Mouse (Mus musculus) E14TG2a.4 (cell line): ENCODE measurements at regions not wholly inside any gene's neighbourhood (a gene's known extent, or its start where the extent isn't known, plus 50 kb on each side); places are given as distances from the start of the nearest gene placed in this dataset.

ENCODE experiments used
- H3K27me3 ChIP-seq: 2 replicates; pipeline ENCODE4 v1.6.1; 2014; ENCODE audit warnings: low read length, control low read depth; ENCODE audit not compliant: insufficient read depth
- H3K36me3 ChIP-seq: 2 replicates; pipeline ENCODE4 v1.6.1; 2014; ENCODE audit warnings: low read length, control low read depth; ENCODE audit not compliant: insufficient read depth
- H3K4me1 ChIP-seq: replicated peaks from 2 replicates; pipeline ENCODE4 v1.6.1; 2014; ENCODE audit warnings: low read depth, low read length, control low read depth
- H3K4me3 ChIP-seq: replicated peaks from 2 replicates; pipeline ENCODE4 v1.5.1; 2014; ENCODE audit warnings: mild to moderate bottlenecking, low read length
- H3K9me3 ChIP-seq: 2 replicates; pipeline ENCODE4 v1.6.1; 2014; ENCODE audit warnings: low read length, control low read depth
- CTCF ChIP-seq: conservative IDR thresholded peaks from 2 replicates; pipeline ENCODE4 v1.5.1; 2014; ENCODE audit warnings: low read length
- NANOG ChIP-seq: IDR thresholded peaks from 2 replicates; pipeline ENCODE4 v1.6.1; 2014; ENCODE audit warnings: borderline replicate concordance, low read length, mixed read lengths
- POU5F1 ChIP-seq: IDR thresholded peaks from 2 replicates; pipeline ENCODE4 v1.6.1; 2014; ENCODE audit warnings: low read length, borderline replicate concordance

DNA sequence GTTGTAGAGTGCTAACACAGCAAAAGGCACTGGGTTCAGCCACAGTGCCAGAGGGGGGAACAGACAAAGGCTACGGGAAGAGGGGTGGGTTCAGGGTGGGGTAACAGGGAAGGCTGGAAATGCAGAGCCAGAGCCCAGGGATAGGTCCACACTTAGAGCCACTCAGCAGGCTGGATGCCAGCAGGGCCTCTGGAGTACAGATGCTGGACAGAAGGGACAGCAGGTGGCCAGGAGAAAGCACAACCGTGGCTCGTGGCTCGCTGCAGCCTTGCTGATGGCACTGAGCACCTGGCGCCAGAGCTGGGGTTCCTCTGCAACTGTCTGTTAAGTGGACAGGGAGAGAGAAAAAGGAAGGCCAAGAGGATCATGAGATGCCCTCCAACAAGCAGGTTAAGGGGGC, 174.2 kb downstream of the Mroh4 start:
- no peaks in the 10 kb centered on the region for H3K27me3 ChIP-seq
- TF ChIP-seq POU5F1 (no peak), NANOG (no peak), CTCF (no peak)
- no peaks in the 10 kb centered on the region for H3K9me3 ChIP-seq
- H3K4me3 ChIP-seq: no peak overlapping the region
- H3K4me1 ChIP-seq: no peaks in the 10 kb centered on the region
- no peaks in the 10 kb centered on the region for H3K36me3 ChIP-seq

GRCm38 (mm10) chr15:74459345-74459975, 176.7 kb downstream of the Mroh4 start:
- Histone ChIP-seq H3K9me3 (no peaks in the 10 kb centered on the region), H3K4me1 (no peaks in the 10 kb centered on the region), H3K4me3 (no peak overlapping the region), H3K36me3 (no peaks in the 10 kb centered on the region), H3K27me3 (no peaks in the 10 kb centered on the region)
- TF ChIP-seq POU5F1: no peak
- no peak for TF ChIP-seq CTCF
- TF ChIP-seq NANOG: no peak

- no peak overlapping the region for H3K4me3 ChIP-seq
- TF ChIP-seq POU5F1: no peak
- no peak for TF ChIP-seq NANOG
- no peak for TF ChIP-seq CTCF
- no peaks in the 10 kb centered on the region for H3K27me3 ChIP-seq
Measured at GRCm38 (mm10) chr15:74458940-74459339, 177.2 kb downstream of the Mroh4 start.

GRCm38 (mm10) chr15:74457965-74458364, 178.2 kb downstream of the Mroh4 start:
- TF ChIP-seq CTCF (no peak), POU5F1 (no peak), NANOG (no peak)
- no peaks in the 10 kb centered on the region for H3K4me1 ChIP-seq
- H3K9me3 ChIP-seq: no peaks in the 10 kb centered on the region
- no peaks in the 10 kb centered on the region for H3K27me3 ChIP-seq
- H3K4me3 ChIP-seq: no peak overlapping the region
- no peaks in the 10 kb centered on the region for H3K36me3 ChIP-seq

More at GRCm38 (mm10) chr15:74458940-74459339, 177.2 kb downstream of the Mroh4 start:
- Histone ChIP-seq H3K36me3 (no peaks in the 10 kb centered on the region), H3K4me1 (no peaks in the 10 kb centered on the region), H3K9me3 (no peaks in the 10 kb centered on the region)

DNA sequence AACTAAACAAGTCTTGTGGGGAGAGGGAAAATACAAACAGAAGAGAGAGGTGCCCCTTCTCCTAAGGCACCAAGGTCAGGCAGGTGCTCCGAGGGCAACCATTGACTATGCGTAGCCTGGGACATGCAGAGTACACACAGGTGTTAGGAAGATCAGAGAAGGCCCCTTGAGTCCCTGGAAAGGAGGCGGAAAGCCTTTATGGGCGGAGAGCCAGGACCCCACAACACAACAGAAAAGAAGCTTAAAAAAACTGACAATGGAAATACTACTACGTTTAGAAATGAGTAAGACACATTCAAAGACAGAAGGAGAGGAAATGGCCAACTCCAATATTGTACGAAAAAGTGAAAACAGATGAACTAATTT, 179.5 kb downstream of the Mroh4 start:
- Histone ChIP-seq H3K27me3 (no peaks in the 10 kb centered on the region), H3K4me3 (no peak overlapping the region), H3K36me3 (no peaks in the 10 kb centered on the region), H3K9me3 (no peaks in the 10 kb centered on the region), H3K4me1 (no peaks in the 10 kb centered on the region)
- TF ChIP-seq POU5F1 (no peak), NANOG (no peak), CTCF (no peak)

DNA sequence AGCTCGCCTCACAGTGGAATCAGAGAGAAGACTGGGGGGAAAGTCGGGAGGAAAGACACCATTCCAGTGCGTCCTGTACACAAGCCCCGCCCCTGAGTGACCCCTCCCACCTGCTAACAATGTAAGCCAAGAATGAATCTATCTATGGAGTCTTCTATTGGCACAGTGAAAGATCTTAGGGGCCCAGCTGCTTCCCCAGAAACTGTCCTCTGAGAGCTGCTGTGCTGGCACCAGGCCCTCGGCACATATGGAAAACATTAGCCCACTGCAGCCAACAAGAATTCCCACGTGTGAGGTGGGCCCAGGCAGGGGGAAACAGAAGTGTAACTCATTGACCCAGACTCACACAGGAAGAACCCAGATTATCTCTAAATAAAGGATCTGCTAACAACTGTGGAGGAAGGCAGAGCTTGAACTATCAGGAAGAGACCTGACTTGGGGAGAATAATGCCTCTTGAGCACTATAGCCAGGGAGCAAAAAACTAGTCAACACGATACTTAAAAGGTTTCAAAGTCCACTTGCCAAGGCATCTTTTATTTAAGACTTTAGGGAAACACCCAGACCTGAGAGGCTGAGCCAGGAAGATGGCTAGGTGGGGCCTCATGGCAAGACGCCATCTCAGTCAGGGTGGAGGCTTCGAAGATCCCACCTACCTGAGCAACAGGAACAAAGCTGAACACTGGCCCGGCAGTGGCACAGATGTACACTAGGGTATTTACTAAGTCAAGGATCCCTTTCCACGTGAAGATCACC, 180.1 kb downstream of the Mroh4 start:
- Histone ChIP-seq H3K27me3 (no peaks in the 10 kb centered on the region), H3K36me3 (no peaks in the 10 kb centered on the region), H3K4me3 (no peak overlapping the region), H3K9me3 (no peaks in the 10 kb centered on the region), H3K4me1 (no peaks in the 10 kb centered on the region)
- TF ChIP-seq POU5F1 (no peak), CTCF (no peak), NANOG (no peak)

DNA sequence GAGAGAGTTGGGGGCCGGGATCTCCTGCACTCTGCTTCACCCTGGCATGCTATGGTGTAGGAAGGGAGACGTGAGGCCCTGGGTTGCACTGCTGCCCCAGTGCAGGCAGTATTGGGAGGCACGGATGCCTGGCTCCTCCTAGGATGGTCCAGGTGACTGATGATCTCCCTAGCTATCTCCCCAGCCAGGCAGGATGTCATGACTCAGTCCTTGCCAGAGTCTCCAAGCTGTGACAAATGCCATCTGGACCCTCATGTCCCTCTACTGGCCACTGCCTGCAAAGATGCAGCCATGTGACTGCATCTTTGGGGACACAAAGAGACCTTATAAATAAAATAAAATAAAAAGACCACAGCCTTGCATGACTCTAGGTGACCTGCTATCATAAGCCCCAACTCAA, 181.6 kb downstream of the Mroh4 start:
- no peaks in the 10 kb centered on the region for H3K4me1 ChIP-seq
- H3K9me3 ChIP-seq: no peaks in the 10 kb centered on the region
- no peak overlapping the region for H3K4me3 ChIP-seq
- H3K36me3 ChIP-seq: no peaks in the 10 kb centered on the region
- no peaks in the 10 kb centered on the region for H3K27me3 ChIP-seq
- TF ChIP-seq CTCF: no peak
- no peak for TF ChIP-seq POU5F1
- no peak for TF ChIP-seq NANOG

DNA sequence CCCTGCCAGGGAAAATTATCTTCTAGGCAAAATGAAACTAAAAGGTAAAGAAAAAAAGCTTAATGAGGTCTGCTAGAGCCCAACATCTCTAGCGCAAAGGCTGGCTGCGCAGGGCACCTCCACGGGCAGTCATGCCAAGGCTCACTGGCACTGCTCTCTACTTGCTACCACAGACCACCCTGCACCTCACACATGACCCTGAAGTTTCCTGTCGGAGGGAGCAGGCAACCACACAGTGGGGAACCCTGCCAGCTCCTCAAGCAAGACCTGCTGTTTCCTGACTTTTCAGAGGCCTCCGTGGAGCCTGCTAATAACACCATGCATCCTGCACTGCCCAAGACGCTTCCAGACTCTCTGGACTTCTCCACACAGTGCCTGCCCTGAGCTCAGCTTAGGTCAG, 182.3 kb downstream of the Mroh4 start:
- Histone ChIP-seq H3K4me3 (no peak overlapping the region), H3K9me3 (no peaks in the 10 kb centered on the region), H3K27me3 (no peaks in the 10 kb centered on the region), H3K4me1 (no peaks in the 10 kb centered on the region), H3K36me3 (no peaks in the 10 kb centered on the region)
- TF ChIP-seq CTCF (no peak), NANOG (no peak), POU5F1 (no peak)
